Mouse (Mus musculus): ENCODE data around the gene Vkorc1l1.

Vkorc1l1 gene

DNA sequence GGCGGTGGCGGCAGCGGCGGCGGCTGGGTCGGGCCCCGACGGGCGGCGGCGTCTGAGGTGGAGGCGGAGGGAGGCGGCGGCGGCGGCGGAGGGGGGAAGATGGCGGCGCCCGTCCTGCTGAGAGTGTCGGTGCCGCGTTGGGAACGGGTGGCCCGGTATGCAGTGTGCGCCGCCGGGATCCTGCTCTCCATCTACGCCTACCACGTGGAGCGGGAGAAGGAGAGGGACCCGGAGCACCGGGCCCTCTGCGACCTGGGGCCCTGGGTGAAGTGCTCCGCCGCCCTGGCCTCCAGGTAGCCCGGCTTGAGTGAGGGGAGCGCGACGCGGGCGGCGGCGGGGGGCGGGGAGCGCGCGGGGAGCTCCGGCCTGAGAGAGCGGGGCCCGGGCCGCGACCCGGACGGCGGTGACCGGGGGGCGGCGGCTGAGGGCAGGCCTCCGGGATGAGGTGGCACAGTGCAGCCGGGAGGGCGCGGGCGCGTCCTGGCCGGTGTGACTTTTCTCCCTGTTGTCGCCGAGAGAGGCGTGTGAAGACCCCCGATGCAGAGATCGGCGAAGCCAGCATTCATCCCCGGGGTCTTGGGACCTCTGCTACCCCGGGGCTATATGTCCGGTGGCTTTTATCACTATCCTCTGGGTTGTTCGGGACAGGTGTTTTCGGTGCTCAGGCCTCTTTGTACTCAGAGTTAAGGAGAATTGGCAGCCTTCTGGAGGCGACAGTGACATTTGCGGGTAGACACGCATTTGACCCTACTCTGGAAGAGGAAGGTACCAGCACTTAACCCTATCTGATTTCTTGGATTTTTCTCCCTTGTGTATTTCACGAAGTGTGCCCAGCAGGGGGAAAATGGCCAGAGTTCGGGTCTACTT is 536 bp downstream of the Vkorc1l1 start:
- peak; percentile 73 to 86 for DNase-seq (ENCODE audit: inconsistent age in 2 of 2, low spot score in 1 of 2)

DNA sequence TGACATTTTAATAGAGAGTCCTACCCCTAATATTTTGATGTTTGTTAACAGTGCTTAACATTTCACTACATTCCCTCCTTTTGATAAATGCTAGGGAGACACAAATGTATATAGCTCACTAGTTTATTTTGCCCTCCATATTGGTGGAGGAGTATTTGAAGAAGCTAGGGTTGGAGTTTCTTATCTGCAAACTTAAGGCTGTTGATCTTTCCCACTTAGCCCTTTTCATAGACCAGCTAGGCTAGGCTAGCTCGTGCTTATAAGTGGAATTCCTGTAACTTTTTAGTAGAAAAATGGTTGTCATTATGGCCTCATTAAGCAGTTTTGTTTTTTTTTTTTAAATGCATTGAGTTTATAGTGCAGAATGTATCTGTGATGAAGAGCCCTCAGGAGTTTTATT is 1.6 kb downstream of the Vkorc1l1 start:
- no peak for DNase-seq (ENCODE audit: inconsistent age in 2 of 2, low spot score in 1 of 2)

DNA sequence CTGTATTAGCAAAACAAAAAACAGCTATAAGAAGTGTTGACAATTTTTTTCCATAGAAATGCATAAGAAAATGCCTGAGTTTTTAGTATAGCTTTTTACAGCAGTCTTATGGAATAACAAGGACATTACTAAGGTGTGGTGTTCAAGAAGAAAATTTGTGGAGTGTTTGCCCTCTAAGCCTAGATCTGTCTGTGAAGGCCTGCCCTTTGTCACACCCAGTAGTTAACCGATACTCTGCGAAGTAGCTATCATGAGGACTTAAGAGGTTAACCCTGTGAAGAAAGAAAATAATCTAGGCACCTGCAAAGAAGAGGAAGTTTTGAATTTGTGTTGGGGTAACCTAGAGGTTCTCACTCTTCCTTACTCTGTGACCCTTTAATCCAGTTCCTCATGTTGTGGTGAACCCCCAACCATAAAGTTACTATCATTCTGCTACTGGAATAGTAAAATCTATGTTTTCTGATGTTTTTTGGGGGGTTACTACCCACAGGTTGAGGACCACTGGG is 5.8 kb downstream of the Vkorc1l1 start:
- no peak for DNase-seq (ENCODE audit: inconsistent age in 2 of 2, low spot score in 1 of 2)

DNA sequence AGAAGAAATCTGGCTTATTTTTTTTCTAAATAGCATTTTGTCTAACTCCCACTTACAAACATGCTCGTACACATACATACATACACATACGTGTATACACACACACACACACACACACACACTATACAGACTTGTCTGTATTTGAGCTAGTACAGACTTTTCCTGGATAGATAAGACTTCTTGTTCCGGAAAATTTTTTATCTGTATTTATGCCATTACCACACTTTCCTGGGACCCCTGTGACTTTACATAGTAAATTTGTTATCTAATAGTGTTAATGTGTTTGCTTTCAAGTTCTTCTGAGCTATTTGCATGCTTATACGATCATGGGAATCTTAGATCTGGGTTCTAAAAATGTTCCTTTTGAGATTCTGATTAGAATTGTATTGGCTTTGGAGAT is 10.4 kb downstream of the Vkorc1l1 start:
- DNase-seq (ENCODE audit: inconsistent age in 2 of 2, low spot score in 1 of 2): no peak

DNA sequence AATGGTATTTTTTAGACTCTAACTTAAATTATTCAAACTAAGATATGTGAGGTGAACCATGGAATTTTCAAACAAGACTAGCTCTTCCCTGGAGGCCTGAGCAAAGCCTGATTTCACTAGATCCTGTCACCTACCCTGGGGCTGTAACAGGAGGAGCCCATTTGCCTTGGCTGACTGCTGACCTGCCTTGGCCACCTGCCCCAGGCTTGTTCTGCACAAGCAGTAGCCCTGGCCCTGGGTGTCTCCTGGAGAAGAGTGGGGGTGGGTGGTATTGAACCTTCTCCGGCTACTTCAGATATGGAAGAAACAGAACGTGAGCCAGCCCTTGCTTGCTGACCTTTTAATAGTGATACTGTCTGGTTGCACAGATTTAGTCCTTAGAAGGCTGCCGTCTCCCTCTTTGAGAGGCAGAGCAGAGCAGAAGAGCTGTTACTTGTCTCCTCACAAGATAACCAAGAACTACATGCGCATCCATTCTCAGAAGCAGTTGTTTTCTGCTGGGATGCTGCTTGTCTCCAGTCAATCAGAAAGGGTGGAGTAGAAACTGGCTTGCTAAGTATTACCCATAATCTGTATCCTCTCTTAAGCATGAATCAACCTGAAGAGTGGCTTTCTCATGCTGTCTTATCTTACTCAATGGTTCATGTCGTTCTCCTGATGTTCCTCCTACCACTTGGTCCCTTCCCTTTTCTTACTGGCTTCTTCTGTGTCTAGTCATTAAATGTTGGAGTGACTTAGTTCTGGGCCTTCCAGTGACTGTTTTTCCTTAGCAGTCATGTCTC is 12.9 kb downstream of the Vkorc1l1 start:
- peak in 1 of 2 experiments; percentile 56 for DNase-seq (ENCODE audit: inconsistent age in 2 of 2, low spot score in 1 of 2)

DNA sequence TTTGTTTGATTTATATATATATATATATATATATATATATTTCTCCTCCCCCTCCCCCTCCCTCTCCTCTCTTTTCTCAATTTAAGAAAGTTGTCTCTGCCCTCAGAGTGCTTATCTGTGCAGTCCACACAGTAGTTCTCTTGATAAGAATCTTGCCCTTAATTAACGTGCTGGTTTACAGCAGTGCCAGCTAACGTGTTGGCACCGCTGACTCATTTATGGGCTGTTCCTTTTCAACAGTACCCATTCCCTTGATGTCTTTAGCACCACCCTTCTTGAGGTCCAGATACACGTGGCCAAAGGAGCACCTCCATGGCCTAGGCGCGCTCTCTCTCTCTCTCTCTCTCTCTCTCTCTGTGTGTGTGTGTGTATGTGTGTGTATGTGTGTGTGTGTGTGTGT is 14.0 kb downstream of the Vkorc1l1 start:
- no peak for DNase-seq (ENCODE audit: inconsistent age in 2 of 2, low spot score in 1 of 2)

DNA sequence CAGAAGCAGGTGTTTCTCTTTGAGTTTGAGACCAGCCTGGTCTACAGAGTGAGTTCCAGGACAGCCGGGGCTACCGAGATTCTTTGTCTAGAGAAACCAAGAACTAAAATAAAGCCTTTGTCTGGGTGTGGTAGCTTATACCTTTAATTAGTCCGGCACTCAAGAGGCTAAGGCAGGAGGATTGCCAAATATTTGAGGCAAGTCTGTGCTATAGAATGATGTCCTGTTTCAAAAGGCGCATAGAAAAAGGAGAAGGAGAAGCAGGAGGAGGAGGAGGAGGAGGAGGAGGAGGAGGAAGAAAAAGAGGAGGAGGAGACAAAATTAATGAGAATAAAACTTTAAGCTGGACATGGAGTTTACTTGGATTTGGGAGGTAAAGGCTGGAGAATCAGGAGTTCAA is 21.5 kb downstream of the Vkorc1l1 start:
- DNase-seq (ENCODE audit: inconsistent age in 2 of 2, low spot score in 1 of 2): no peak

DNA sequence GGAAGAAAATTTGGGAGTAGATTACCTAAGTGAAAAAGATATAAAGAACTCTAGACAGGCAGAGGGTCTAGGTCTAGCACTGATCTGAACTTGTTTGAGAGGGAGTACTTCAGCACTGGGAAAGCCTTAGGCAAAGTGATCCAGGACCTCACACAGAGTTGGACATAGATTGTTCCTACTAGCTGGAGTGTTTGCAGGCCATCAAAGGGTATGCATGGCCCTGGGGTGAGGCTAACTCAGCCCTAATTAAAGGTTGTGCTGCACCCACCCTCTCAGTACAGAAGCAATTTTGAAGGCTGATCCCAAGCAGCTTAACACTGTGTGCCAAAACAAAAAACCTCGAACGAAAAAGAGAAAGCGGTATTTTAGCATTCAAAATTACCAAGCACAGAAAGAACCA is 24.7 kb downstream of the Vkorc1l1 start:
- no peak for DNase-seq (ENCODE audit: inconsistent age in 2 of 2, low spot score in 1 of 2)

DNA sequence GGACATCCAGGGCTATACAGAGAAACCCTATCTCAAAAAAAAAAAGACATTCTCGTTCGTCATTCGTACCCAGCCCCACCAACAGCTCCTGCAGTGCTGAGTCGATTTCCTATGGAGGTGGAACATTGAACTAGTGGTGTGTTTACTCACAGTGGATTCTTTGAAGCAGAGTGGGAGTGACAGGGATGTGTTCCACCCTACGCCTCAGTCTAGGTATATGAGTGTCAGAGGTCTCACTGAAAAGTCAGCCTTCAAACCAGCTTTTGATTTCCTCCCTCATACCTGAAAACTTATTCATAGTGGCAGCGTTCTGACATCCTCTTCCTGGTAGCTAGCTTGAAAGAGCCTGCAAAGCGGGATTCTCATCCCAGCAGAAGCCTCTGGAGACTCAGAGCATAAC is 26.6 kb downstream of the Vkorc1l1 start:
- DNase-seq (ENCODE audit: inconsistent age in 2 of 2, low spot score in 1 of 2): no peak

DNA sequence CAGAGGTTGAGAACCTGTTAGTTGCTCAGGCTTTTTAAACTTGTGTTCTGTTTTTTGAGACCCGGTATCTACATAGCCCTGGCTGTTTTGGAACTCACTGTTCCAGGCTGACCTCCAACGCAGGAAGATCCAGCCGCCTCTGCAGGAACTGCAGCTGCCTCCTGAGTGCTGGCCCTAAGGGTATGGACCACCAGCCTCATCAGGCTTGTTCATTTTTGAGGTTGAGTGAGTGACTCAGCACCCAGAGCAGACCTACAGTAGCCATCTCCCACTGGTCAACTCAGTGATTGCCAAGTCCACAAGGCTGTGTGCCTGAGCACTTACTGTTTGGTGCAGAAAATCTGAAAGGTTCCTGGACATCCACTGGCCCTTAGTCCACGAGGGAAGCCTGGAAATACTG is 29.7 kb downstream of the Vkorc1l1 start:
- peak in 1 of 2 experiments; percentile 43 for DNase-seq (ENCODE audit: inconsistent age in 2 of 2, low spot score in 1 of 2)

DNA sequence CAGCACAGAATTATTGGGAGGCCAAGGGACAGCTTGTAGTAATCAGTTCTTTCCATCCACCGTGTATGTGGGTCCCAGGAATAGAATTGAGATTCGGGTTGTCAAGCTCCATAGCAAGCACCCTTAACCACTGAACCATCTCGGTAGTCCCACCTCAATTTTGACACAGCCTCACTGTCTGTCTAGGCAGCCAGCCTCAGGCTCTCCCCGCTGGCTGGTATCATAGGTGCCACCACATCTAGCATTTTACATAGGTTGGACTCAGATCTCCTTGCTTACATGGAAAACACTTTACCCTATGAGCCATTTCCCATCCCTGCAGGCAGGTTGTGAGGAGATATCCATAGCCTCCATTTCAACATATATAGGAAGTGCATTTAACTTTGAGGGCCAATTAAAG is 32.6 kb downstream of the Vkorc1l1 start:
- DNase-seq (ENCODE audit: inconsistent age in 2 of 2, low spot score in 1 of 2): no peak

DNA sequence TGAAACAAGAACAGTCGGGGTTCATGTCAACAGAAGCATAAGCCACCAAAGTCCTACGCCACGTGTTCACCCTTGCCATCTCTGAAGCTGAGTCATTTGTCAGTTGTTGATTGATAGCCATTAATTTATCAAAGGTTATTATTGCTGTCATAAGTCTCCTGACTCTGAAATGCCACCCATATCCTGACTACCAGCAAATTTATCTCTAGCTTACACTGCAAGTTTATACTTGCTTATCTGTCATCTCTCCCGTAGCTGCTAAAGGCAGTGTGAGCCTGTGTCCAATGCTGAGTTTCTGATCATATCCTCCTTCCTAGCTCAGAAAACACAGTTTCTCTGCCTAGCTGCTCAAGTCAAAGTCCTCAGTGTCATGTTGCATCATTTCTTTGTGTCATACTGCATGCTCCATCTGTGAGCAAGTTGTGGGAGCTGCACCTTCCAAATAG is 33.1 kb downstream of the Vkorc1l1 start:
- DNase-seq (ENCODE audit: inconsistent age in 2 of 2, low spot score in 1 of 2): peak in 1 of 2 experiments; percentile 68

DNA sequence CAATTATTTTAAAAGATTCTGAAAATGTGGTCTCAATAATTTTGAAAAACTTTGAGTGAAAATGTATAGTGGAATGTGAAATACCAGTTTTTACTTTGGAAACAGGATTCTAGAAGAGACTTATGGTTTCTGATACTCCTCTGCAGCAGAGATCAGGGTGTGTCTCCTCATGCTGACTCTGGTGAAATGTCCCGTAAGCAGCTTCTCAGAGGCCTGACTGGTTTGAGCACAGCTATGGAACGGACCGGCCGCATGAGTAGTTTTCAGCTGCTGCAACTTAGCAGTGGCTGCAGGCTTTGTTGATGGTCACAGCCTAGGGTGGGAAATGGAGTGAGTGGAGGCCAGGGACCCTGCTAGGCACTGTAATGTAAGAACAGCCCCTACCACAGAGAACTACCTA is 36.0 kb downstream of the Vkorc1l1 start:
- no peak for DNase-seq (ENCODE audit: inconsistent age in 2 of 2, low spot score in 1 of 2)

DNA sequence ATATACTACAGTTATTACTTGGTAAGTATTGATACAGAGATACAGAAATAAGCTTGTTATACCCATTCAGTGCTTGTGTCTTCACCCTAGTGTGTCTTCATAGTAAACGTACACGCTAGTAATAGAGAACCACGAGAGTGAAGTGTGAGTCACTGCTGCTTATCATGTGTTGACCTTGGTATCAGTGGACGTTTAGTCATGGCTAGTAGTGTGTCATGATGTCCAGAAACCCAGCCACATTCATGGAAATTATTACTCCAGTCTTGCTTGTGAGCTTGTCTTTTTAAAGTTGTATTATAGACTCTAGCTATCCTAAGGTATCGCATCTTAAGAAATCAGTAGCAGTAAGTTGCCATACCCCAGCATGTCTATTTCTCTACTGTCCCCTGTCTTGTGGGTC is 36.8 kb downstream of the Vkorc1l1 start:
- DNase-seq (ENCODE audit: inconsistent age in 2 of 2, low spot score in 1 of 2): peak; percentile 59 to 82

DNA sequence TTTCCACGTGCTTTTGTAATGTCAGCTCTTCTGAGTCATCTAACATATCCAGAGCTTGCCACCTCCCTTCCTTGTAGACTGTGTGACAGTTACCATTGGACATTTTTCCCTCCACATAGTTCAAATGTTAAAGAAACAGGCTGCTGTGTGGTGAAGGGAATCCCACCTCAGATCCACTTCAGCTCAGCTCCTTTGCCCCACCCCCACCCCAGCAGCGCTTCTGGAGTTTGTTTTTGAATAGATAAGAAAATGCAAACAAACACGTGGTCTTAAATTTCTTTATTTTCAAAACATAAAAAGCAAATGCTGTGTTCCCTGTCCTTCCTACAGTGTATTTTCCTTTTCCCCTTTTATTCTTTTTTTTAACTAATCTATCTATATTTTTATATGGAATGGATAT is 38.4 kb downstream of the Vkorc1l1 start:
- DNase-seq (ENCODE audit: inconsistent age in 2 of 2, low spot score in 1 of 2): no peak

DNA sequence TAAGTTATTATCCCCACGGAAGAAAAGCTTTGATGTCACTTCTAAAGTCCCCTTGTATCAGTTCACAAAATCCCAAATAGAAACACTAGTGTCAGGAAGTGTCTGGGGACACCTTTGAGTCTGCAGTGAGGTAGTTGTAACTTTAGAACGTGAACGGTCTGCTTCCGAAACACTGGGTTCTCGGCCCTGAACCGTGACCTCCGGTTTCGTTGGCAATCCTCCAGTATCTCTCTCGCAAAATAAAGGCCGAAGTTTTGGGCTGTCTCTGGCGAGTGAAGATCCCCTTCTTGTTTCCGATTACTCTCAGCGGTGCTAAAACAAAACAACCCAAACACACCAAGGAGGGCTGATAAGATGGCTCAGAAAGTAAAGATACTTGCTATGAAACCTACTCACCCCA is 47.6 kb downstream of the Vkorc1l1 start:
- DNase-seq (ENCODE audit: inconsistent age in 2 of 2, low spot score in 1 of 2): peak; percentile 49 to 81

DNA sequence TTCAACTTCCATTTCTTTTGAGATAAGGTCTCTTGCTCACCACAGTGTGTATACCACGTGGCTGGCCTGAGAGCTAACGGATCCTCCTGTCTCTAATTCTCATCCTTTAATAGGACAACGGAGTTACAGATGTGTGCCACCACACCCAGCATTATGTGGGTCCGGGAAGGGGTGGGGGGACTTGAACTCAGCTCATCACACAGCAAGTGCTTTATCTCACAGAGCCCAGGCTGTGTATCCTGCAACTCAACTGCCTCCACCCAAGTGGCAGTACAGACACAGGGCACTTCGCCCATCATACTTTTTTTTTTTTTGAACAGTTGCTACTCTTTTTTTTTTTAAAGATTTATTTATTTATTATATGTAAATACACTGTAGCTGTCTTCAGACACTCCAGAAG is 50.1 kb downstream of the Vkorc1l1 start:
- no peak for DNase-seq (ENCODE audit: inconsistent age in 2 of 2, low spot score in 1 of 2)

DNA sequence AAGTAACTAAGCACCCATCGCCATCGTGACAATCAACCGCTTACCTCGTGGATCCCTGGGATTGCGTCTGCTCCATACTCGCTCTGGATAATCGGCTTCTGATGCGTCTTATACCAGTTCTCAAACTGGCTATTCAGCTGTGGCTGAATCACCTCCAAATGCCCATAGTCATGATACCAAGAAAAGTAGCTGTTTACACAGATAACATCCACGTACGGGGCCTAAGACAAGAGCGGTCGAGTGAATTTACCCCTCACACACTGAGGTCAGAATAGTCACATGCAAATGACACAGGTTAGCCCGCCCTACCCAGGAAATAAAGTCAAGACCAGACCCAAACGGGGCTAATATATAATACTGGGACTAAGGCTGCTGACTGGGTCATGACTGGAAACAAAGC is 51.6 kb downstream of the Vkorc1l1 start:
- no peak for DNase-seq (ENCODE audit: inconsistent age in 2 of 2, low spot score in 1 of 2)

DNA sequence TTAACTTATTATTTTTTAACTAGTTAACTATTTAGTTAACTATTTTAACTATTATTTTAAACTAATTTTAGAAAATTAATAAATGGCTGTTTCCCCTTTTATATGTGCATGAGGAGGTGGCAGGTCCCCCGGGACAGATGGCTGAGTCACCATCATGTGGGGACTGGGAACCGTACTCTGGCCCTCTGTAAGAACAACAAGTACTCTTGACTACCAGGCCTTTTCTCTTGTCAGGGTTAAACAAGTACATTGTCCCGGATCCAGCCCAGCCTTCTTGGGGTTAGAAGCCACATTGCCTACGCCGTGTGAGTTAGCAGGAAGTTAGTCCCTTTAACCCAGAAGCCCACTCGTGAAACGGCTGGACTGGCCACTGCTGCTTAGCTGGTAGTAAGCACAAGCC is 53.2 kb downstream of the Vkorc1l1 start:
- DNase-seq (ENCODE audit: inconsistent age in 2 of 2, low spot score in 1 of 2): no peak

DNA sequence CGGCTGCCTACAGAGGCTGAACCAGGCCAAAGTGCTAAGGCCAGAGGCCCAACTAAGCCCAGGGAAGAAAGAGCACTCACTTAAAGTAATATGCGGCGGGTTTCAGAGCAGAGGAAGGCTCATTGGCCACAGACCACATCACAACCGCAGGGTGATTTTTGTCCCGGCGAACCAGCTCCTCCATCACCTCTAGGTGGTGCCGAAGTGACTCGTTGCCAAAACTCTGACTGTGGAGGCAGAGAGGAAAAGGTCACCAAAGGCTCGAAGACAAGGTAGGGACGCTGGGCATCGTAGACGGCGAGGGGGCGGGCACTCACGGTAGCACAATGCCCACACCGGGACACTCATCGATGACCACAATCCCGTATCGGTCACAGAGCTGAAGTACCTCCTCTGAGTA is 55.9 kb downstream of the Vkorc1l1 start:
- no peak for DNase-seq (ENCODE audit: inconsistent age in 2 of 2, low spot score in 1 of 2)

DNA sequence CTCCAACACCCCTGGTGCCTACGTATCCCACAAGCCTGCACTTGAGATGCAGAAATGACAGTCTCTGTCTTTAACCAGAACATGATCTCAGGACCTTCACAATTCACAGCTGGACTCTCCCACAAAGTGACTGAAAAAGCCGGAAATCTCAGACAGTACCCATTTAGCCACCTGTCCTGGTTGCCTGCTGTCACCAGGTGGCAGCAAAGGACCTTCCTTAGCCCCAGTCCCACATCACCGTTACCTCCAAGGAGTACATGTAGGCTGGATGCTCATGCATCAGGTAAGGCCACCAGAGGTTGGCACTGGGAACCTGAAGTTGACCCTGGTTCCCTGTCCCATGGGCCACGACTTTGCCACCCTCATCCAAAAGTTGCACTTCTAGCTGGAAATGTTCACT is 57.3 kb downstream of the Vkorc1l1 start:
- peak; percentile 54 to 81 for DNase-seq (ENCODE audit: inconsistent age in 2 of 2, low spot score in 1 of 2)

DNA sequence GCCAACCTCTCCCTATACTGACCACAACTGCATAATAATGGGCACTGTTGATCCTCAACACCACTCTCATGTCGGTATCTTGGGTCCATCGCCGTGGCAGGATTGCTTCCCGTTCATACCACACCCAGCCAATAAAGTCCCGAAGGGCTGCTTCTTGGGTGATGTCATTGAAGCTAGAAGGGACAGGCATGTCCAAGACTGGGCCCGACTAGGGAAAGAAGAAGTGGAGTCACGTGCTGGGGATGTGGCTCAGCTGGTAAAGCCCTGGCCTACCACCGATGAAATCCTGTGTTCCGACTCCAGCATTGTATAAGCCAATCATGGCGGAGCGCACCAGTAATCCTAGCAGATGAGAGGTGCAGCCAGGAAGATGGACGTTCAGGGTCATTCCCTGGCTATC is 59.0 kb downstream of the Vkorc1l1 start:
- peak; percentile 32 to 57 for DNase-seq (ENCODE audit: inconsistent age in 2 of 2, low spot score in 1 of 2)
